Mouse (Mus musculus) cerebellum, adult 2 months (tissue): ENCODE data around the gene Plpp1. TPM values are rescaled to one million over a fixed set of nuclear protein-coding genes. Genes with fewer than 3 reads are reported as not detected.

ENCODE experiments used
- DNase-seq, 2 experiments: peaks; one replicate each; pipeline ENCODE4 v3.0.0; 2021
- H3K27ac ChIP-seq: fragments of 200-500 bp; 2 replicates; pipeline ENCODE4 v1.5.1; 2012; ENCODE audit warnings: low read length, control low read depth, inconsistent platforms; ENCODE audit not compliant: insufficient read depth
- H3K27me3 ChIP-seq: fragments of 200-500 bp; 2 replicates; pipeline ENCODE4 v1.6.1; 2012; ENCODE audit warnings: inconsistent platforms, mild to moderate bottlenecking, low read length, moderate library complexity; ENCODE audit not compliant: control insufficient read depth, insufficient read depth
- H3K4me1 ChIP-seq: fragments of 200-500 bp; 2 replicates; pipeline ENCODE4 v1.6.1; 2011; ENCODE audit warnings: low read length; ENCODE audit not compliant: control insufficient read depth, insufficient read depth
- H3K4me3 ChIP-seq: fragments of 200-500 bp; replicated peaks from 2 replicates; pipeline ENCODE3; 2011; ENCODE audit warnings: mild to moderate bottlenecking, low read depth, low read length, control low read depth; ENCODE audit not compliant: insufficient read depth
- CTCF ChIP-seq: fragments of 200-500 bp; IDR thresholded peaks from 2 replicates; pipeline ENCODE4 v1.5.1; 2011; ENCODE audit warnings: low read depth, mild to moderate bottlenecking, control low read depth, low read length, moderate library complexity, borderline replicate concordance; ENCODE audit not compliant: insufficient read depth
- POLR2A ChIP-seq: fragments of 200-500 bp; IDR thresholded peaks from 2 replicates; pipeline ENCODE4 v1.6.1; 2011; ENCODE audit warnings: low read length, control low read depth, borderline replicate concordance; ENCODE audit not compliant: insufficient read depth
- WGBS: fragments of 180-500 bp; shearing (Covaris S2); methylation state at CpG from one replicate; pipeline ENCODE4 v1.1.7; 2018; 5-methylcytosine and 5-hydroxymethylcytosine counted together
- polyA plus RNA-seq: library from polyadenylated mRNA; depleted of rRNA; stranded (reverse); fragments of >200 nt; gene quantifications from 2 replicates; pipeline ENCODE4 v1.2.3, GENCODE M21; 2012

Gene Plpp1
- polyA plus RNA-seq, 1 experiment = 35.2 TPM

- Histone ChIP-seq H3K4me1 (peaks cover 18% of the 10 kb centered on the region), H3K27ac (no peak overlapping the region), H3K27me3 (no peaks in the 10 kb centered on the region), H3K4me3 (no peak overlapping the region)
- WGBS = 63% methylated on average over 9 of the region's 9 CpGs
- TF ChIP-seq CTCF (no peak), POLR2A (no peak)
- DNase-seq = no peak
Measured at GRCm38 (mm10) chr13:112837621-112838155, 37.1 kb downstream of the Plpp1 start.

- 95% methylated on average over 6 of the region's 6 CpGs for WGBS
- no peak for DNase-seq
- peaks cover 14% of the 10 kb centered on the region for H3K4me1 ChIP-seq
- TF ChIP-seq CTCF (no peak), POLR2A (no peak)
- H3K4me3 ChIP-seq = no peak overlapping the region
- H3K27ac ChIP-seq = no peak overlapping the region
- H3K27me3 ChIP-seq = no peaks in the 10 kb centered on the region
Measured at GRCm38 (mm10) chr13:112838562-112839232, 38.1 kb downstream of the Plpp1 start.

- no peaks in the 10 kb centered on the region for H3K27me3 ChIP-seq
- TF ChIP-seq POLR2A (no peak), CTCF (no peak)
- DNase-seq = no peak
- H3K4me3 ChIP-seq = no peak overlapping the region
- no peak overlapping the region for H3K27ac ChIP-seq
- 80% methylated on average over 16 of the region's 16 CpGs for WGBS
- peaks cover 8% of the 10 kb centered on the region for H3K4me1 ChIP-seq
Measured at GRCm38 (mm10) chr13:112840241-112841087, 39.9 kb downstream of the Plpp1 start.

GRCm38 (mm10) chr13:112845931-112846330, 45.3 kb downstream of the Plpp1 start:
- Histone ChIP-seq H3K27ac (no peak overlapping the region), H3K4me3 (no peak overlapping the region), H3K4me1 (no peaks in the 10 kb centered on the region), H3K27me3 (no peaks in the 10 kb centered on the region)
- DNase-seq = no peak
- 89% methylated on average over 3 of the region's 3 CpGs for WGBS
- no peak for TF ChIP-seq POLR2A
- no peak for TF ChIP-seq CTCF

GRCm38 (mm10) chr13:112853710-112854316, 53.2 kb downstream of the Plpp1 start:
- H3K27me3 ChIP-seq = no peaks in the 10 kb centered on the region; the same call in 1 of the 2 replicates
- DNase-seq = no peak
- no peak overlapping the region for H3K27ac ChIP-seq
- WGBS = 30% methylated on average over 17 of the region's 17 CpGs
- no peak overlapping the region for H3K4me3 ChIP-seq
- no peak for TF ChIP-seq CTCF
- no peak for TF ChIP-seq POLR2A
- no peaks in the 10 kb centered on the region for H3K4me1 ChIP-seq

- DNase-seq = no peak
- 64% methylated on average over 6 of the region's 6 CpGs for WGBS
- Histone ChIP-seq H3K4me3 (no peak overlapping the region), H3K27ac (no peak overlapping the region), H3K27me3 (no peaks in the 10 kb centered on the region; the same call in 1 of the 2 replicates), H3K4me1 (no peaks in the 10 kb centered on the region)
- TF ChIP-seq CTCF (no peak), POLR2A (no peak)
Measured at GRCm38 (mm10) chr13:112854402-112854801, 53.8 kb downstream of the Plpp1 start.

GRCm38 (mm10) chr13:112857921-112858320, 57.3 kb downstream of the Plpp1 start:
- TF ChIP-seq CTCF (no peak), POLR2A (no peak)
- Histone ChIP-seq H3K4me1 (no peaks in the 10 kb centered on the region), H3K27me3 (no peaks in the 10 kb centered on the region; the same call in 1 of the 2 replicates), H3K4me3 (no peak overlapping the region), H3K27ac (no peak overlapping the region)
- WGBS = 81% methylated on average over 7 of the region's 7 CpGs
- no peak for DNase-seq
